Mouse (Mus musculus): ENCODE measurements around the gene Nrm. TPM values are rescaled to one million over a fixed set of nuclear protein-coding genes. Genes with fewer than 3 reads are reported as not detected.

The Nrm gene
- total RNA-seq, 1 experiment from 2014 or later, result 25.9 TPM

GRCm38 (mm10) chr17:35860831-35861197 lies 304 bp upstream of the Nrm start:
- ATAC-seq (replicated peaks; ENCODE audit: insufficient number of reproducible peaks, low FRiP score, low TSS enrichment, poor library complexity, severe bottlenecking), result no peak

- no peak for ATAC-seq (replicated peaks; ENCODE audit: insufficient number of reproducible peaks, low FRiP score, low TSS enrichment, poor library complexity, severe bottlenecking)
Measured at GRCm38 (mm10) chr17:35864832-35865353, 3.8 kb downstream of the Nrm start.

GRCm38 (mm10) chr17:35865481-35866280 lies 4.6 kb downstream of the Nrm start, which contains the start of gene Ppp1r18:
Gene Ppp1r18 (plus strand): TSS chr17:35865593.
- ATAC-seq (replicated peaks; ENCODE audit: insufficient number of reproducible peaks, low FRiP score, low TSS enrichment, poor library complexity, severe bottlenecking), result no peak

GRCm38 (mm10) chr17:35866281-35866831 lies 5.2 kb downstream of the Nrm start:
- ATAC-seq (replicated peaks; ENCODE audit: insufficient number of reproducible peaks, low FRiP score, low TSS enrichment, poor library complexity, severe bottlenecking), result no peak

GRCm38 (mm10) chr17:35866911-35867890 lies 6.1 kb downstream of the Nrm start:
- no peak for ATAC-seq (replicated peaks; ENCODE audit: insufficient number of reproducible peaks, low FRiP score, low TSS enrichment, poor library complexity, severe bottlenecking)

- no peak for ATAC-seq (replicated peaks; ENCODE audit: insufficient number of reproducible peaks, low FRiP score, low TSS enrichment, poor library complexity, severe bottlenecking)
Measured at GRCm38 (mm10) chr17:35868165-35868820, 7.2 kb downstream of the Nrm start.

GRCm38 (mm10) chr17:35868961-35869345 lies 7.8 kb downstream of the Nrm start:
- no peak for ATAC-seq (replicated peaks; ENCODE audit: insufficient number of reproducible peaks, low FRiP score, low TSS enrichment, poor library complexity, severe bottlenecking)

GRCm38 (mm10) chr17:35869346-35870067 lies 8.4 kb downstream of the Nrm start:
- peak; percentile 0; the same call in 1 of the 2 replicates for ATAC-seq (replicated peaks; ENCODE audit: insufficient number of reproducible peaks, low FRiP score, low TSS enrichment, poor library complexity, severe bottlenecking)

- peak; percentile 56 for ATAC-seq (replicated peaks; ENCODE audit: insufficient number of reproducible peaks, low FRiP score, low TSS enrichment, poor library complexity, severe bottlenecking)
Measured at GRCm38 (mm10) chr17:35870151-35870883, 9.2 kb downstream of the Nrm start.

- no peak for ATAC-seq (replicated peaks; ENCODE audit: insufficient number of reproducible peaks, low FRiP score, low TSS enrichment, poor library complexity, severe bottlenecking)
Measured at GRCm38 (mm10) chr17:35870884-35871696, 10.0 kb downstream of the Nrm start.

GRCm38 (mm10) chr17:35873774-35874519 lies 12.8 kb downstream of the Nrm start:
- ATAC-seq (replicated peaks; ENCODE audit: insufficient number of reproducible peaks, low FRiP score, low TSS enrichment, poor library complexity, severe bottlenecking), result peak; percentile 63

- no peak for ATAC-seq (replicated peaks; ENCODE audit: insufficient number of reproducible peaks, low FRiP score, low TSS enrichment, poor library complexity, severe bottlenecking)
Measured at GRCm38 (mm10) chr17:35874721-35875120, 13.6 kb downstream of the Nrm start.

GRCm38 (mm10) chr17:35879245-35880057 lies 18.3 kb downstream of the Nrm start, which contains the start of gene Dhx16:
Gene Dhx16 (plus strand): TSS chr17:35879819.
- ATAC-seq (replicated peaks; ENCODE audit: insufficient number of reproducible peaks, low FRiP score, low TSS enrichment, poor library complexity, severe bottlenecking), result peak; percentile 97

GRCm38 (mm10) chr17:35882924-35883323 lies 21.8 kb downstream of the Nrm start:
- ATAC-seq (replicated peaks; ENCODE audit: insufficient number of reproducible peaks, low FRiP score, low TSS enrichment, poor library complexity, severe bottlenecking), result no peak

GRCm38 (mm10) chr17:35883777-35884176 lies 22.7 kb downstream of the Nrm start:
- ATAC-seq (replicated peaks; ENCODE audit: insufficient number of reproducible peaks, low FRiP score, low TSS enrichment, poor library complexity, severe bottlenecking), result no peak

Measured in monocyte, adult 5-6 weeks (primary cell).